Mouse (Mus musculus): Measurements from ENCODE around the gene Gm26661. TPM values are rescaled to one million over a fixed set of nuclear protein-coding genes. Genes with fewer than 3 reads are reported as not detected.

Gene Gm26661
- polyA plus RNA-seq, 1 experiment from 2014 or later, result not detected

GRCm38 (mm10) chr14:7817770-7818462 is 26.5 kb downstream of the Gm26661 start, which contains the start of gene Flnb:
Gene Flnb, plus strand, starts transcription at chr14:7817957.
- Histone ChIP-seq H3K4me1 (ENCODE audit: insufficient read depth) (peaks cover 13% of the 10 kb centered on the region; the same call in 1 of the 2 replicates), H3K4me2 (ENCODE audit: low read depth, low read length) (peak within 1 kb of the TSS; percentile 88), H3K9me3 (ENCODE audit: low read length) (no peaks in the 10 kb centered on the region), H3K9ac (replicated peaks) (peak within 1 kb of the TSS; percentile 67), H3K4me3 (ENCODE audit: low read depth, low read length) (peak within 1 kb of the TSS; percentile 65), H3K27ac (ENCODE audit: low read depth) (0 out of 2 replicates have a peak within 1 kb of the TSS, but pooled peaks have one; percentile 46), H3K27me3 (ENCODE audit: insufficient read depth, low read length) (no peaks in the 10 kb centered on the region), H3K36me3 (replicated peaks; ENCODE audit: insufficient read depth, low read length) (no peaks in the 10 kb centered on the region)
- under 1% methylated on average over 49 of the region's 49 CpGs for WGBS (ENCODE audit: insufficient replicate concordance)
- ATAC-seq (peak; percentile 96), DNase-seq (peak; percentile 94)
- TF ChIP-seq CTCF (IDR thresholded peaks at IDR 0.05; ENCODE audit: low read depth), result peak; percentile 96
- TF ChIP-seq EP300 (IDR thresholded peaks at IDR 0.05; ENCODE audit: low read depth), result no peak

GRCm38 (mm10) chr14:7818463-7819121 is 27.2 kb downstream of the Gm26661 start:
- Histone ChIP-seq H3K9me3 (ENCODE audit: low read length) (no peaks in the 10 kb centered on the region), H3K27ac (ENCODE audit: low read depth) (0 out of 2 replicates have a peak overlapping the region, but pooled peaks have one; percentile 32), H3K27me3 (ENCODE audit: insufficient read depth, low read length) (no peaks in the 10 kb centered on the region), H3K4me1 (ENCODE audit: insufficient read depth) (peaks cover 14% of the 10 kb centered on the region; the same call in 1 of the 2 replicates), H3K4me3 (ENCODE audit: low read depth, low read length) (peak overlapping the region; percentile 65), H3K4me2 (ENCODE audit: low read depth, low read length) (peak overlapping the region; percentile 88), H3K9ac (replicated peaks) (peak overlapping the region; percentile 67), H3K36me3 (replicated peaks; ENCODE audit: insufficient read depth, low read length) (no peaks in the 10 kb centered on the region)
- no peak for TF ChIP-seq CTCF (IDR thresholded peaks at IDR 0.05; ENCODE audit: low read depth)
- no peak for TF ChIP-seq EP300 (IDR thresholded peaks at IDR 0.05; ENCODE audit: low read depth)
- peak; percentile 25 for ATAC-seq
- peak; percentile 31 for DNase-seq
- 1% methylated on average over 36 of the region's 36 CpGs for WGBS (ENCODE audit: insufficient replicate concordance)

GRCm38 (mm10) chr14:7819446-7819845 is 28.1 kb downstream of the Gm26661 start:
- ATAC-seq, result no peak
- TF ChIP-seq EP300 (IDR thresholded peaks at IDR 0.05; ENCODE audit: low read depth) (no peak), CTCF (IDR thresholded peaks at IDR 0.05; ENCODE audit: low read depth) (no peak)
- Histone ChIP-seq H3K36me3 (replicated peaks; ENCODE audit: insufficient read depth, low read length) (no peaks in the 10 kb centered on the region), H3K9me3 (ENCODE audit: low read length) (no peaks in the 10 kb centered on the region), H3K4me1 (ENCODE audit: insufficient read depth) (peaks cover 20% of the 10 kb centered on the region), H3K4me3 (ENCODE audit: low read depth, low read length) (peak overlapping the region; percentile 65), H3K27ac (ENCODE audit: low read depth) (no peak overlapping the region), H3K27me3 (ENCODE audit: insufficient read depth, low read length) (no peaks in the 10 kb centered on the region), H3K9ac (replicated peaks) (peak overlapping the region; percentile 50; the same call in 1 of the 2 replicates), H3K4me2 (ENCODE audit: low read depth, low read length) (peak overlapping the region; percentile 88)
- 41% methylated on average over 5 of the region's 5 CpGs for WGBS (ENCODE audit: insufficient replicate concordance)
- no peak for DNase-seq

- DNase-seq (no peak), ATAC-seq (no peak)
- no peaks in the 10 kb centered on the region for H3K9me3 ChIP-seq (ENCODE audit: low read length)
- TF ChIP-seq CTCF (IDR thresholded peaks at IDR 0.05; ENCODE audit: low read depth) (no peak), EP300 (IDR thresholded peaks at IDR 0.05; ENCODE audit: low read depth) (no peak)
- no peak overlapping the region for H3K4me3 ChIP-seq (ENCODE audit: low read depth, low read length)
- no peaks in the 10 kb centered on the region for H3K36me3 ChIP-seq (replicated peaks; ENCODE audit: insufficient read depth, low read length)
- WGBS (ENCODE audit: insufficient replicate concordance), result 63% methylated on average over 8 of the region's 8 CpGs
- no peaks in the 10 kb centered on the region for H3K27me3 ChIP-seq (ENCODE audit: insufficient read depth, low read length)
- H3K4me1 ChIP-seq (ENCODE audit: insufficient read depth), result peaks cover 33% of the 10 kb centered on the region
- peak overlapping the region; percentile 49 for H3K27ac ChIP-seq (ENCODE audit: low read depth)
- no peak overlapping the region for H3K9ac ChIP-seq (replicated peaks)
- no peak overlapping the region for H3K4me2 ChIP-seq (ENCODE audit: low read depth, low read length)
These were observed 30.0 kb downstream of the Gm26661 start for GRCm38 (mm10) chr14:7821341-7821740.

- Histone ChIP-seq H3K36me3 (replicated peaks; ENCODE audit: insufficient read depth, low read length) (no peaks in the 10 kb centered on the region), H3K27ac (ENCODE audit: low read depth) (0 out of 2 replicates have a peak overlapping the region, but pooled peaks have one; percentile 16), H3K9me3 (ENCODE audit: low read length) (no peaks in the 10 kb centered on the region), H3K4me2 (ENCODE audit: low read depth, low read length) (no peak overlapping the region), H3K27me3 (ENCODE audit: insufficient read depth, low read length) (no peaks in the 10 kb centered on the region), H3K4me3 (ENCODE audit: low read depth, low read length) (no peak overlapping the region), H3K4me1 (ENCODE audit: insufficient read depth) (peaks cover 40% of the 10 kb centered on the region), H3K9ac (replicated peaks) (no peak overlapping the region)
- WGBS (ENCODE audit: insufficient replicate concordance), result 58% methylated on average over 7 of the region's 7 CpGs
- no peak for ATAC-seq
- DNase-seq, result no peak
- TF ChIP-seq CTCF (IDR thresholded peaks at IDR 0.05; ENCODE audit: low read depth), result no peak
These were observed 31.3 kb downstream of the Gm26661 start for GRCm38 (mm10) chr14:7822693-7823092.

GRCm38 (mm10) chr14:7824651-7825268 is 33.4 kb downstream of the Gm26661 start:
- H3K27ac ChIP-seq (ENCODE audit: low read depth), result peak overlapping the region; percentile 94
- peaks cover 35% of the 10 kb centered on the region for H3K4me1 ChIP-seq (ENCODE audit: insufficient read depth)
- ATAC-seq, result peak; percentile 54
- H3K4me3 ChIP-seq (ENCODE audit: low read depth, low read length), result no peak overlapping the region
- peak; percentile 53 for DNase-seq
- H3K9me3 ChIP-seq (ENCODE audit: low read length), result no peaks in the 10 kb centered on the region
- WGBS (ENCODE audit: insufficient replicate concordance), result 51% methylated on average over 8 of the region's 8 CpGs
- no peaks in the 10 kb centered on the region for H3K27me3 ChIP-seq (ENCODE audit: insufficient read depth, low read length)
- TF ChIP-seq CTCF (IDR thresholded peaks at IDR 0.05; ENCODE audit: low read depth) (no peak), EP300 (IDR thresholded peaks at IDR 0.05; ENCODE audit: low read depth) (no peak; the same call in 1 of the 2 replicates)
- H3K4me2 ChIP-seq (ENCODE audit: low read depth, low read length), result no peak overlapping the region
- no peaks in the 10 kb centered on the region for H3K36me3 ChIP-seq (replicated peaks; ENCODE audit: insufficient read depth, low read length)
- H3K9ac ChIP-seq (replicated peaks), result no peak overlapping the region

Data from liver, postnatal 0 days (tissue).